Mouse (Mus musculus) retina, postnatal 1 day (tissue): ENCODE results near the gene Usp40.
"Not testable (repeated sequence)": the region's sequence is repeated elsewhere in the genome, so short reads cannot be mapped to it uniquely, and the experiment has no call there.

Source experiments
- DNase-seq: peaks from one replicate; pipeline ENCODE4 v3.0.0-alpha.2; 2012

Usp40 gene

GRCm38 (mm10) chr1:88008211-88008697, at the start of gene Usp40:
Gene Usp40 (minus strand): TSS chr1:88008551.
- peak; percentile 90 for DNase-seq

GRCm38 (mm10) chr1:88055088-88055487, 46.7 kb upstream of the Usp40 start, which contains the start of gene Ugt1a10:
Gene Ugt1a10 (plus strand): TSS chr1:88055388.
- DNase-seq: no peak

- DNase-seq: not testable (repeated sequence)
Measured at GRCm38 (mm10) chr1:88047408-88047807, 39.1 kb upstream of the Usp40 start.

GRCm38 (mm10) chr1:88044832-88045437, 36.6 kb upstream of the Usp40 start:
- DNase-seq: not testable (repeated sequence)

- DNase-seq: not testable (repeated sequence)
Measured at GRCm38 (mm10) chr1:88043044-88043443, 34.7 kb upstream of the Usp40 start.

GRCm38 (mm10) chr1:88025244-88025643, 16.9 kb upstream of the Usp40 start:
- DNase-seq: not testable (repeated sequence)

- no peak for DNase-seq
Measured at GRCm38 (mm10) chr1:88015371-88015770, 7.0 kb upstream of the Usp40 start.

- DNase-seq: no peak
Measured at GRCm38 (mm10) chr1:88014671-88015070, 6.3 kb upstream of the Usp40 start.

GRCm38 (mm10) chr1:88014194-88014593, 5.8 kb upstream of the Usp40 start:
- no peak for DNase-seq

- no peak for DNase-seq
Measured at GRCm38 (mm10) chr1:88013726-88014125, 5.4 kb upstream of the Usp40 start.

GRCm38 (mm10) chr1:88009521-88009920, 1.2 kb upstream of the Usp40 start:
- no peak for DNase-seq

GRCm38 (mm10) chr1:88008735-88009134, 384 bp upstream of the Usp40 start:
- DNase-seq: no peak

GRCm38 (mm10) chr1:88007692-88008210, 600 bp downstream of the Usp40 start:
- no peak for DNase-seq

GRCm38 (mm10) chr1:87992716-87993115, 15.6 kb downstream of the Usp40 start:
- no peak for DNase-seq

GRCm38 (mm10) chr1:87982291-87982690, 26.1 kb downstream of the Usp40 start:
- DNase-seq: no peak

GRCm38 (mm10) chr1:87970381-87970780, 38.0 kb downstream of the Usp40 start:
- no peak for DNase-seq

- no peak for DNase-seq
Measured at GRCm38 (mm10) chr1:87961459-87962167, 46.7 kb downstream of the Usp40 start.

GRCm38 (mm10) chr1:87960752-87961151, 47.6 kb downstream of the Usp40 start:
- no peak for DNase-seq

GRCm38 (mm10) chr1:87959998-87960431, 48.3 kb downstream of the Usp40 start:
- DNase-seq: no peak

- DNase-seq: no peak
Measured at GRCm38 (mm10) chr1:87959532-87959931, 48.8 kb downstream of the Usp40 start.

GRCm38 (mm10) chr1:87958931-87959330, 49.4 kb downstream of the Usp40 start:
- no peak for DNase-seq

GRCm38 (mm10) chr1:87953073-87953472, 55.3 kb downstream of the Usp40 start:
- no peak for DNase-seq

- no peak for DNase-seq
Measured at GRCm38 (mm10) chr1:87951641-87952040, 56.7 kb downstream of the Usp40 start.

- no peak for DNase-seq
Measured at GRCm38 (mm10) chr1:87947681-87948091, 60.7 kb downstream of the Usp40 start.
